Mouse (Mus musculus) heart, embryonic 13.5 days (tissue): ENCODE data around the gene Gm49378. TPM values are rescaled to one million over a fixed set of nuclear protein-coding genes. Genes with fewer than 3 reads are reported as not detected.
A peak's percentile ranks its signal among the peaks of the same experiment; 100 is the strongest.

Experiments
- ATAC-seq: fragments of 200-750 bp; cut with Nextera tagmentation; 2 replicates; pipeline ENCODE4 v1.8.0; 2017; ENCODE audit warnings: moderate TSS enrichment; ENCODE audit not compliant: insufficient number of reproducible peaks, low FRiP score, low TSS enrichment; ENCODE audit errors: extremely low read depth
- H3K27ac ChIP-seq: fragments of 300-500 bp; sonication (generic); replicated peaks from 2 replicates; pipeline ENCODE4 v1.5.1; 2015; ENCODE audit warnings: moderate library complexity, mild to moderate bottlenecking, inconsistent platforms
- H3K27me3 ChIP-seq: fragments of 300-500 bp; sonication (generic); replicated peaks from 2 replicates; pipeline ENCODE4 v1.6.1; 2015; ENCODE audit warnings: mild to moderate bottlenecking, inconsistent platforms
- H3K36me3 ChIP-seq: fragments of 300-500 bp; sonication (generic); 2 replicates; pipeline ENCODE4 v1.6.1; 2015; ENCODE audit warnings: mild to moderate bottlenecking, inconsistent platforms
- H3K4me1 ChIP-seq: fragments of 300-500 bp; sonication (generic); 2 replicates; pipeline ENCODE4 v1.6.1; 2015; ENCODE audit warnings: inconsistent platforms
- H3K4me2 ChIP-seq: fragments of 300-500 bp; sonication (generic); 2 replicates; pipeline ENCODE4 v1.6.1; 2015; ENCODE audit warnings: inconsistent platforms, mild to moderate bottlenecking, moderate library complexity
- H3K4me3 ChIP-seq: fragments of 300-500 bp; sonication (generic); 2 replicates; pipeline ENCODE4 v1.5.1; 2015; ENCODE audit warnings: moderate library complexity, mild to moderate bottlenecking, inconsistent platforms
- H3K9ac ChIP-seq: fragments of 300-500 bp; sonication (generic); 2 replicates; pipeline ENCODE4 v1.6.1; 2015; ENCODE audit warnings: inconsistent platforms, mild to moderate bottlenecking, moderate library complexity
- H3K9me3 ChIP-seq: fragments of 300-500 bp; sonication (generic); 2 replicates; pipeline ENCODE4 v1.6.1; 2016; ENCODE audit warnings: inconsistent platforms
- WGBS: fragments of 180-500 bp; shearing (Covaris S2); methylation state at CpG from one replicate; pipeline ENCODE4 v1.1.7; 2015; ENCODE audit warnings: mixed read lengths; 5-methylcytosine and 5-hydroxymethylcytosine counted together
- polyA plus RNA-seq: library from polyadenylated mRNA; unstranded; fragments of >200 nt; fragmentation: Nextera tagmentation; extraction: Ambion mirVana; gene quantifications from 2 replicates; pipeline ENCODE4 v1.2.1, GENCODE M21; 2015

Gene Gm49378
- polyA plus RNA-seq, 1 experiment from 2014 or later, result 1.4 TPM

- peak overlapping the region; percentile 86 for H3K27ac ChIP-seq
- no peaks in the 10 kb centered on the region for H3K27me3 ChIP-seq
- peak overlapping the region; percentile 24 for H3K4me2 ChIP-seq
- no peak overlapping the region for H3K4me3 ChIP-seq
- peaks cover 31% of the 10 kb centered on the region for H3K4me1 ChIP-seq
- H3K9me3 ChIP-seq, result no peaks in the 10 kb centered on the region
- H3K9ac ChIP-seq, result no peak overlapping the region; the same call in 1 of the 2 replicates
- ATAC-seq, result no peak; the same call in 1 of the 2 replicates
- H3K36me3 ChIP-seq, result peaks cover 24% of the 10 kb centered on the region
- WGBS, result 39% methylated on average over 3 of the region's 3 CpGs
Measured at GRCm38 (mm10) chr14:55656935-55657334, 19.2 kb upstream of the Gm49378 start.

- no peaks in the 10 kb centered on the region for H3K9me3 ChIP-seq
- H3K36me3 ChIP-seq, result peaks cover 6% of the 10 kb centered on the region
- no peak for ATAC-seq
- H3K27ac ChIP-seq, result no peak overlapping the region
- H3K4me1 ChIP-seq, result 0 out of 2 replicates have a peak, but pooled peaks cover 3% of the 10 kb centered on the region
- H3K4me2 ChIP-seq, result no peak overlapping the region
- H3K9ac ChIP-seq, result no peak overlapping the region
- no peaks in the 10 kb centered on the region for H3K27me3 ChIP-seq
- no peak overlapping the region for H3K4me3 ChIP-seq
- 69% methylated on average over 7 of the region's 7 CpGs for WGBS
Measured at GRCm38 (mm10) chr14:55651528-55651927, 13.8 kb upstream of the Gm49378 start.

DNA sequence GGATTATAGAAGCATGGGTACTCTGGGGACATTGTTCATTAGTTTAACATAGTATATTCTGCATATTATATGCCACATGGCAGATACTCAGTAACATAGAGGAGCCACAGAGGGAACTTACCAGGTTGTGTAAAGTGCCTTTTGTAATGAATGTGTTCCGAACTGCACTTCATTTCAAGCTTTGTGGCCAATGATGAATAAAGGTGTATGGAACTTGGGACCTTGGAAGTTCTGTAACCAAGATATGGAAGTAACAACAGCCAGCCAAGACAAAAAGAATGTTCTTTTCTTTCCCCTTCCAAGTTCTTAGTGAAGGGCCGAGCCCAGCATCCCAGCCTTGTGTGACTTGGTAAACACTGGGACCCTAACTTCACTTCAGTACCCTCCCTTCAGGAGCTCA is 12.2 kb upstream of the Gm49378 start, which contains the start of gene Tssk4:
Gene Tssk4 (plus strand): TSS at position 301 of the 400 bp plus-strand sequence.
- no peak for ATAC-seq
- Histone ChIP-seq H3K4me1 (peaks cover 8% of the 10 kb centered on the region), H3K36me3 (peaks cover 14% of the 10 kb centered on the region), H3K4me3 (no peak within 1 kb of the TSS), H3K9ac (no peak within 1 kb of the TSS), H3K9me3 (no peaks in the 10 kb centered on the region), H3K4me2 (no peak within 1 kb of the TSS), H3K27ac (no peak within 1 kb of the TSS), H3K27me3 (no peaks in the 10 kb centered on the region)
- WGBS, result 87% methylated on average over 2 of the region's 2 CpGs

DNA sequence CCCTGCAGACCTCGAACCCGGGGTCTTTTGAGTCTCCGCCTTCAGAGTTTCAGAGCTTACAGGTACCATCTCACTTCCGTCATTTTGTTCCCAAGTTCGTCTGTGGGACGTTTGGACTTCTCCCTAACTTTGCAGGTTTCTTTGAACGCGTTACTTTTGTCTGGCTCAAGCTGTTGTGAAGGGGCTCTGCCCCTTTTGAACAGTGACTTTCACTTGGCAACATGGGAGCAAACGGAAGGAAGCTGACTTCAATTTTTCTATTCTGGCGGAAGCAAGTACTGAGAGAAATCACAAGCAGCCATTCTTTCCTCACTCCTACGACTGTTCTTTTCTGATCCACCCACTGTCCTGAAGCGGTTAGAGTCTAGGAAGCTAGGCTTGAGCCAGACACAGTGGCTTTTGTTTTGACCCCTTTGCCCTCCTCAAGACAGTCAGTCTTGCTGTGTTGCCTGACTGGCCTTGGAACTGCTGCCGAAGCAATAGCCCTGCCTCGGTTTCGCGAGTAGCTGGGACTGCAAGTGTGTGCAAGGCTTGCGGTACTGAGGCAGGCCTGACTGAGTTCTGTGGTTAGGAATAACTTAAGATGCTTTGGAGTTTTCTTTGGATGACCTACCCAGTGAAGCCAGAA is 6.7 kb upstream of the Gm49378 start:
- no peaks in the 10 kb centered on the region for H3K9me3 ChIP-seq
- H3K4me2 ChIP-seq, result peak overlapping the region; percentile 94
- peaks cover 31% of the 10 kb centered on the region for H3K4me1 ChIP-seq
- H3K27ac ChIP-seq, result peak overlapping the region; percentile 96
- peaks cover 39% of the 10 kb centered on the region for H3K36me3 ChIP-seq
- ATAC-seq, result no peak
- no peaks in the 10 kb centered on the region for H3K27me3 ChIP-seq
- peak overlapping the region; percentile 85 for H3K4me3 ChIP-seq
- WGBS, result 27% methylated on average over 17 of the region's 17 CpGs
- H3K9ac ChIP-seq, result peak overlapping the region; percentile 99

DNA sequence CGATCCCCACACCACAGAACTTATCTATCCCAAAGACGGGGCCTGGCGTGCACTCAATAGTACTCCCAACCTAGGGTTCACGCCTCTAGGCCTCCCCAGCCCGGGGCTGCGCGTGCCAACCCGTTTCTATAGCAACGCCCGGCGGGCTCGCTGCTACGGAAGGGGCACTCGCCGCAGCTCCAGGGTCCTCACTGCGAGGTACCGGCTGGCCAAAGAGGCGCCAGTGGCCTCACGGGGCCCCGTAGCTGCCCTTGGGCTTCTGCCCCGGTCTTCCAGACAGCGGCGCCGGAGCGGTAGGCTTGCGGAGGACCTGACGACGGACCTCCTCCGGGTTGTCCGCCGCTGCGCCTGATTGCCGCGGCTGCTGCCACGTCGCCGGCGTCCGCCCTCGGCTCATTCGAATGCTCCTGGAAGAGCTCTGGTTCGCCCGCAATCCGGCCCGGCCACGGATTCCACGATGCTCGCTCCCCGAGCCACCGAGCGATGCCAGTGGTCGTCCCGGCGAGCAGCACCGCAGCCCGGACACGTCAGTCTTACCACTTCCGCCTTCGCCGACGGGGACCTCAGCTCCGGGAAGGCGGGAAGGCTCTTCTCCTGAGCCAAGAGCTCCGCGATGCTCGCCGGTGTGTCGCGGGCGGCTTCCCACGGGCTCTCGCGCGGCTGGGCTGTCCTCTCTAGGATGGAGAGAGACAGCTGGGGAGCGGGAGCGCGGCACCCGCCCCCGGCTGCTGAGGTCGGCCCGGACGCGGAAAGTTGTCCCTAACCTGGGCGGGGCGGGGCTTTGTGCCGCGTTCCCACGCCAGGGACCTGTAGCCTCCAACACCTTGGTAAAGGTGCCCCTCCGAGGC is 5.6 kb upstream of the Gm49378 start, which contains the start of gene Tm9sf1:
Gene Tm9sf1 (minus strand): TSS at position 747 of the 848 bp plus-strand sequence.
- no peaks in the 10 kb centered on the region for H3K27me3 ChIP-seq
- H3K36me3 ChIP-seq, result peaks cover 50% of the 10 kb centered on the region
- H3K4me1 ChIP-seq, result peaks cover 31% of the 10 kb centered on the region
- ATAC-seq, result peak; percentile 85
- peak within 1 kb of the TSS; percentile 99 for H3K9ac ChIP-seq
- WGBS, result under 1% methylated on average over 76 of the region's 89 CpGs
- H3K4me2 ChIP-seq, result peak within 1 kb of the TSS; percentile 94
- H3K27ac ChIP-seq, result peak within 1 kb of the TSS; percentile 96
- H3K4me3 ChIP-seq, result peak within 1 kb of the TSS; percentile 85
- H3K9me3 ChIP-seq, result no peaks in the 10 kb centered on the region

DNA sequence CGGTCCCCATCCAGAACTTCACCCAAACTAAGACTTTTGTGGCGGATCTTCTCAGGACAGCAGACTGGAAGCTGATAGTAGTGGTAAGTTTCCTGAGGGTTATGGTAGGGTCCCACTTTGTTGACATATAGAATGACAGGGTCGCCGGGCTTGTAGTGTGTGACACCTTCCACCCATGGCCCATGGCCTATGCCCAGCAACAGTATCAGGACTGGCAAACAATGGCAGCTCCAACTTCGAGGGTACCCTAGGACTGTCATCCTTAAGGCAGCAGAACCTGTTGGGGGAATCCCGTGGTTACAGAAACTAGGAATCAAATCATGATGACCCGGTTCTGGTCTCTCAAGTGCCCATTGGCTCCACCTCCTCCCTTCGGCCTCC is 5.0 kb upstream of the Gm49378 start:
- H3K27me3 ChIP-seq, result no peaks in the 10 kb centered on the region
- H3K4me3 ChIP-seq, result peak overlapping the region; percentile 85
- peak overlapping the region; percentile 96 for H3K27ac ChIP-seq
- peaks cover 56% of the 10 kb centered on the region for H3K36me3 ChIP-seq
- no peaks in the 10 kb centered on the region for H3K9me3 ChIP-seq
- peaks cover 31% of the 10 kb centered on the region for H3K4me1 ChIP-seq
- no peak for ATAC-seq
- H3K4me2 ChIP-seq, result peak overlapping the region; percentile 94
- 18% methylated on average over 8 of the region's 8 CpGs for WGBS
- peak overlapping the region; percentile 99 for H3K9ac ChIP-seq

DNA sequence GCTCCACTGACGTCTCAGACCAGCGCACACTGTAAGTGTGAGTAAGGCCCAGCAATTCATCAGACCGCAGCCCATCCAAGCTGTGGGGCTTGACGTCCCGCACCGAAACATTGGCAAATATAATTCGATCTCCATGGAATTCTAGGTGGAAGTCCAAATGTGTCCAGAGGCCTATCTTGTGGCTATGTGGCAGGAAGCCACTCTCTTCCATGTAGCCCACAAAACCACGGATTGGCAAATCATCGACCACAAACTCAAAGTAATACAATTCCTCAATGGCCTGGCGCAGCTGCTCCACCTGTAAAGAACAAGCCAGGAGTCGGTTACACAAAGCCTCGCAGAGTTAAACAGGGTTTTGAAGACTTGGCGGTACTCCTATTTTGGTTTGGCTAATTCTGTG is 3.6 kb upstream of the Gm49378 start:
- no peak overlapping the region for H3K4me3 ChIP-seq
- no peak overlapping the region for H3K27ac ChIP-seq
- no peak overlapping the region for H3K4me2 ChIP-seq
- ATAC-seq, result no peak
- no peak overlapping the region for H3K9ac ChIP-seq
- no peaks in the 10 kb centered on the region for H3K9me3 ChIP-seq
- no peaks in the 10 kb centered on the region for H3K27me3 ChIP-seq
- WGBS, result 90% methylated on average over 13 of the region's 13 CpGs
- peaks cover 61% of the 10 kb centered on the region for H3K36me3 ChIP-seq
- H3K4me1 ChIP-seq, result peaks cover 33% of the 10 kb centered on the region

DNA sequence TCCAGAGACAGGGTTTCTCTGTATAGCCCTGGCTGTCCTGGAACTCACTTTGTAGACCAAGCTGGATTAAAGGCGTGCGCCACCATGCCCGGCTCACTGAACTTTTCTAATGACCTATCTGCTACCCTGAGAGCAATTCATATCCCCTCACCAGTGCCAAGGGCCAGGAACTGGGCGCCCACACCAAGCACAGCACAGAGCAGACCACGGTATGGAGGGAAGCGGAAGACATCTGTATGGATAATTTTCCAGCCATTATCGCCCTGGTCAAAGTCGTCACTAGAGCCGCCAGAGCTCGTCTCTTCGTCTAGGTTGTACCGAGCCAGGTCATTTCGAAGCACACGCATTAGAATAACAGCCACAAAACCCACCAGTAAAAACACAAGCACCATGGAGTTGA is 3.1 kb upstream of the Gm49378 start:
- peaks cover 37% of the 10 kb centered on the region for H3K4me1 ChIP-seq
- no peak overlapping the region for H3K4me3 ChIP-seq
- no peak for ATAC-seq
- no peaks in the 10 kb centered on the region for H3K9me3 ChIP-seq
- H3K9ac ChIP-seq, result no peak overlapping the region
- H3K36me3 ChIP-seq, result peaks cover 60% of the 10 kb centered on the region
- H3K27me3 ChIP-seq, result no peaks in the 10 kb centered on the region
- H3K4me2 ChIP-seq, result no peak overlapping the region
- H3K27ac ChIP-seq, result no peak overlapping the region
- WGBS, result 94% methylated on average over 14 of the region's 14 CpGs

GRCm38 (mm10) chr14:55635523-55636007 is 2.1 kb downstream of the Gm49378 start, which contains the start of gene Ipo4:
Gene Ipo4, minus strand, starts transcription at chr14:55635957.
- Histone ChIP-seq H3K9ac (peak within 1 kb of the TSS; percentile 87), H3K9me3 (no peaks in the 10 kb centered on the region), H3K27ac (peak within 1 kb of the TSS; percentile 70), H3K4me3 (peak within 1 kb of the TSS; percentile 75), H3K27me3 (no peaks in the 10 kb centered on the region), H3K4me1 (peaks cover 19% of the 10 kb centered on the region), H3K4me2 (peak within 1 kb of the TSS; percentile 88), H3K36me3 (peaks cover 85% of the 10 kb centered on the region)
- 0 out of 2 replicates have a peak, but pooled peaks have one; percentile 56 for ATAC-seq
- 1% methylated on average over 33 of the region's 33 CpGs for WGBS

DNA sequence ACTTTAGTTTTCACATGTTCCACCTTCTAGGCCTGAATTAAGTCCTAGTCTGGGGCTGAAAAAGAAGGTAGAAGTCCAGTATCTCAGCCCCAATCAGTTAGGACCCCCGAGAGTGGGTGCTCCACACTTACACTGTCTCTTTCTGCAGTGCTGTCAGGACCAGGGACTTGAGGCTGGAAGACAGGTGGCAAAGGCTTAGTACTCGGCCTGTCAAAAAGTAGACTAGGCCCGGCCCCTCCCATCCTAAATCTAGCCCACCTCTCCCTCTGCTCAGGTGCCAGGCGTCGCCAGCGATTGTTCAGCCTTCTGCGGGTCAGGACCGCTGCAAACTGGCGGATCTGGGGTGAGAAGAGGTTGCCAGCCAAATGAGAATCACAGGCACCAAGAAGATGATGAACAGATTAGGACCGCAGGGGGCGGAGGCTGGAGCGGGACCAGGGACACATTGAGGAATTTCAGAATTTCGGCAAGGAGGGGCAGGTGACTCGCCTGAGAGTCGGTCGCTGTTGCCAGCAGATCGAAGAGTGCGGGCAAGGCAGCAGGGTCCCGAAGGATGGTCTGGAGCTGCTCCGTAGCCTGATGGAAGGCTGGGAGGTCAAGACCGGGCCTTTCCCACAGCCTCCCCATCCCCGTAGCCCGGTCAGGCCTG is 2.7 kb downstream of the Gm49378 start:
- ATAC-seq, result no peak
- peak overlapping the region; percentile 87 for H3K9ac ChIP-seq
- H3K27me3 ChIP-seq, result no peaks in the 10 kb centered on the region
- WGBS, result 5% methylated on average over 23 of the region's 23 CpGs
- H3K4me2 ChIP-seq, result peak overlapping the region; percentile 88
- peak overlapping the region; percentile 70 for H3K27ac ChIP-seq
- peaks cover 85% of the 10 kb centered on the region for H3K36me3 ChIP-seq
- H3K4me3 ChIP-seq, result peak overlapping the region; percentile 75
- no peaks in the 10 kb centered on the region for H3K9me3 ChIP-seq
- peaks cover 19% of the 10 kb centered on the region for H3K4me1 ChIP-seq

- Histone ChIP-seq H3K4me2 (no peak overlapping the region), H3K27ac (no peak overlapping the region), H3K4me3 (no peak overlapping the region), H3K4me1 (peaks cover 10% of the 10 kb centered on the region), H3K36me3 (peaks cover 100% of the 10 kb centered on the region), H3K9ac (no peak overlapping the region), H3K27me3 (no peaks in the 10 kb centered on the region), H3K9me3 (no peaks in the 10 kb centered on the region)
- ATAC-seq, result no peak
- WGBS, result 47% methylated on average over 5 of the region's 5 CpGs
Measured at GRCm38 (mm10) chr14:55629312-55629711, 8.4 kb downstream of the Gm49378 start.
